Mouse (Mus musculus): ENCODE results near the gene Gatc.
"Not testable (repeated sequence)": the region's sequence is repeated elsewhere in the genome, so short reads cannot be mapped to it uniquely, and the experiment has no call there.

Gatc gene

DNA sequence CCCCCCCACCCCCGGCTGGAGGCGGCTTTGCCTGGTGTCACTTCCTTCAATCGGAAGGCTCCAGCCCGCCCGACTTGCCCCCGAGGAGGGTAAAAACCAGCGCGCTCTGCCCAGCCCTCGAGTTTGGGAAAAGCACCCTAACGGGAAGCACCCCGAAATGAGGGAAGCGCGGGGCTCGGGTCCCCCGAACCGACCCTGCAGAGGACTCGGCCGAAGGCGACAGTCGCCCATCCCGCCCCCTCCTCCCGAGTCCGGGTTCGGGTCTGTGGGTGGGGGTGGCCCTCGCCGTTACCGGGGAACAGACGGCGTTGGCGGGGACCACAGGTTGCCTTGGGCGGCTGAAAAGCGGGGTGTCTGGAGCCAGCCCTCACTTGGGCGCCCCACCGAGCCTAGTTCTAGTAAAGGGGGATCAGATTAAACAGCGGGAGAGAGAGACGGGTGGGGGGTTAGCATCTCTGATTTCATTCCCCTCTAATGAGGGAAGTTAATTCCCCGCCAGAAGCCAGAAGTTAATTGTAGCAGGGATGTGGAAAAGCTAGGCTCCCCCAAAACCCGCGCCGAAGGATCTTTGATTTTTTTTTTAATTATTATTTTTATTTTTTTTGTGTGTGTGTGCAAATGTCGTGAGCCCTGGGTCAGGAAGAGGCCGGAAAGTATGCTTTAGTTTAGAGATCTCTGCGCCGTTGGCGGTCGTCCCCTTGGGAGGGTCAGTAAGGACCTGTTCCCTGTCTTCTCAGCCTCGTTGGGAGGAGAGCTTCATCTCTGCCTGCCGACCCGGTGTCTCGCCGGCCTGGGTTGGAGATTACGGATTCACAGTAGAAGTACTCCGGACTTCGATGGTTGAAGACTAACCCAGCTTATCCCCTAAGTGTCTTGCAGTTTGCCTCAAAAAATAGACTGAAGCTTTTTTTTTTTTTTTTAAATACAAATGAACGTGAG, 13.1 kb downstream of the Gatc start:
- DNase-seq, result peak; percentile 63 to 67

DNA sequence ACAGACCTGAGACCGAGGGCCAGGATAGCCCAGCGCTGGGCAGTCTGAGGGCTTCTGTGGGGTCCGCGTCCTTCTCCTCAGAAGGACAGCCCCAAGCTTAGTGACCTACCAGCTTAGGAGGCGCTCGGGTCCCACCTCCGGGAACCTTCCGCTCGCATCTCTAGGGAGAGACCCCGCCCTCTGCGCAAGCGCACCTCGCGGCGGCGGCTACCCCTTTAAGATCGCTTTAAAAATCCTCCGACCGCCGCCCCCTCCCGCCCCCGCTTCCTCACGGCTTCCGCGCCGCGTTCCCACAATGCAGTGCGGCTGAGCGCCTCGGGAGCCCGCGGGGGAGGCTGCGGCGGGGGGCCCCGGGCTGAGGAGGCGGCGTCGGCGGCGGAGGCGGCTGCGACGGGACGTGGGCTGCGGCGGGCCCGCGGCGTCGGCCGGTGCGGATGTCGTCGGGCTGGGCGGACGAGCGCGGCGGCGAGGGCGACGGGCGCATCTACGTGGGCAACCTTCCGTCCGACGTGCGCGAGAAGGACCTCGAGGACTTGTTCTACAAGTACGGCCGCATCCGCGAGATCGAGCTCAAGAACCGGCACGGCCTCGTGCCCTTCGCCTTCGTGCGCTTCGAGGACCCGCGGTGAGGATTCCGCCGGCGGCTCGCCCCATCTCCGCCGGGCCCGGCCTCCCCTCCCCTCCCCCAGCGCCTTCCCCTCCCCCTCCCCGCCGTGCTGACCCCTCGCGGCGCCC, 13.9 kb downstream of the Gatc start, which contains the start of gene Srsf9:
TSS of gene Srsf9 (plus strand) at position 303 of the 735 bp plus-strand sequence.
- peak; percentile 98 to 99 for DNase-seq

DNA sequence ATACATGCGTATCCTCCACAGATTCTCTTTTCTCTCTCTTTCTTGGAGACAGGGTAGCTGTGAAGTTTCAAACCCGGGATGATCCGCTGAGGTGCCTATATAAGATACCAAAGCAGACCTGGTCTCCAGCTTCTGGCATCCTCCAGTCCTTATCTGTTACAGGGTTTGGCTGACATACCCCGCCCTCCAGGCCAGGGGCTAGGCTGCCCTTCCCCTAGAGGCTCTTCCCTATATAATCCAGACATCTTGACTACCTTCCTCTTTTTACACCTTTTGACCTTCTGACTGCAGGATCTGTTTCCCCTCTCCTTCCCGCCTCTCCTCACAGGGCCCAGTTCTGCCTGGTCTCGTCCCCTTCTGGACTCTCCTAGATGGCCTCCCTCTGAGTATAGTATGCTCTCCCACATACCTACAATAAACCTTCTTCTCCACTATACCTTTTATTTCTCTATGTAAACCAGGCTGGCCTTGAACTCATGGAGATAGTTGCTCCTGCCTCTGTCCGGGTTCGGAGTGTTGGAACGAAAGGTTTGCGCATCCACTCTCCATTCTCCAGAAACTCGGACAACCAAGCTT, 14.6 kb downstream of the Gatc start:
- no peak for DNase-seq

GRCm38 (mm10) chr5:115319004-115319940, 21.7 kb downstream of the Gatc start:
- DNase-seq, result peak; percentile 81 to 83

DNA sequence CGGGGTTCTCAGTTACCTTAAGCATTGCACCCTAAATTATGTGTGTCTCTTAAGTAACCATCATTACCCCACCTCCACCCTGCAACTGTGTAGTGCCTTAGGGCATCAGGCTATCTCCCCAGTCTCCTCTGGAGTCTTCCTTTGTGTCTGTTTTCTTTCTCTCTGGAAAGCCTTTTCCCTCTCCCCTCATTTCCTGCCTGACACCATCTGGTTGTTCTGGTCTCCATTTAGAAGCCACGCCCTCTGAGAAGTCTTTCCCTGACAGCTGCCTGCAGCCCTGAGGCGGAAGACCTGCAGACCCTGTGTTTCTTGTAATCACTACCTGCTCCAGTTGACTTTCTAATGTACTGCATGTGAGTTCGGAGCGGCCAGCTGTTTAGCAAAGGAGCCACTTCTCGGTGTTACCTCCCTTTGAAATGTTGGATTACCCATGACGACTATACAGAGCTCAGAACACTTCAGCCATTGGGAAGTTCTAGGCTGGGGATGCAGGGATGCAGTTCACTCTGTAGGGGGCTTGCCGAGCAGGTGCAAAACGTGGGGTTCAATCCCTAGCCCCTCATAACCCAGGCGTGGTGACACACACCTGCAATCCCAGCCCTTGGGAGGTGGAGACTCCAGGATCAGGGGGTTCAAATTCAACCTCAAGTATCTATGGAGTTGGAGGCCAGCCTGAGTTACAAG, 23.2 kb downstream of the Gatc start:
- DNase-seq, result peak; percentile 65 to 68

- DNase-seq, result peak; percentile 48 to 51
Observed at GRCm38 (mm10) chr5:115316968-115317644, 23.9 kb downstream of the Gatc start.

GRCm38 (mm10) chr5:115313668-115313943, 27.4 kb downstream of the Gatc start:
- no peak for DNase-seq

- no peak for DNase-seq
Observed at GRCm38 (mm10) chr5:115312816-115313667, 27.9 kb downstream of the Gatc start.

GRCm38 (mm10) chr5:115312354-115312753, 28.6 kb downstream of the Gatc start:
- DNase-seq, result no peak

- DNase-seq, result not testable (repeated sequence)
Observed at GRCm38 (mm10) chr5:115302190-115302589, 38.8 kb downstream of the Gatc start.

DNA sequence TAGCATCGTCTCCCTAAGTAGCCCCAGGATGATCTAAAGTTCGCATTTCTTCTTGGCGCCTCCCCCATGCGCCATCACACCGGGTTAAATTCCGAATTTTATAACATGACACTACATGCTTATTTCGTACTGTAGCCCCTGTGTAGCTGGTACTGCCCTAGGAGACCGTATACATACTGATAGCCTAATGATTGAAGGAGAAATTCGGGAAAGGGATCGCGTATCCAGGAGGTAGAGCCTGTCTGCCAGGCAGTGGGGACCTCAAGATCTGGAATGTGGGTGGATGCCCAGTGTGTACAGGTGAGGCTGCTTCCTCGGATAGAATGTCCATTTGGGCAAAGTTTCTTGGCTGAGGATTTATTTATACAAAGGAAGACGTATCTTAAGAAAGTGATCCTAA, 39.4 kb downstream of the Gatc start:
- DNase-seq, result peak in 1 of 2 experiments; percentile 28

DNA sequence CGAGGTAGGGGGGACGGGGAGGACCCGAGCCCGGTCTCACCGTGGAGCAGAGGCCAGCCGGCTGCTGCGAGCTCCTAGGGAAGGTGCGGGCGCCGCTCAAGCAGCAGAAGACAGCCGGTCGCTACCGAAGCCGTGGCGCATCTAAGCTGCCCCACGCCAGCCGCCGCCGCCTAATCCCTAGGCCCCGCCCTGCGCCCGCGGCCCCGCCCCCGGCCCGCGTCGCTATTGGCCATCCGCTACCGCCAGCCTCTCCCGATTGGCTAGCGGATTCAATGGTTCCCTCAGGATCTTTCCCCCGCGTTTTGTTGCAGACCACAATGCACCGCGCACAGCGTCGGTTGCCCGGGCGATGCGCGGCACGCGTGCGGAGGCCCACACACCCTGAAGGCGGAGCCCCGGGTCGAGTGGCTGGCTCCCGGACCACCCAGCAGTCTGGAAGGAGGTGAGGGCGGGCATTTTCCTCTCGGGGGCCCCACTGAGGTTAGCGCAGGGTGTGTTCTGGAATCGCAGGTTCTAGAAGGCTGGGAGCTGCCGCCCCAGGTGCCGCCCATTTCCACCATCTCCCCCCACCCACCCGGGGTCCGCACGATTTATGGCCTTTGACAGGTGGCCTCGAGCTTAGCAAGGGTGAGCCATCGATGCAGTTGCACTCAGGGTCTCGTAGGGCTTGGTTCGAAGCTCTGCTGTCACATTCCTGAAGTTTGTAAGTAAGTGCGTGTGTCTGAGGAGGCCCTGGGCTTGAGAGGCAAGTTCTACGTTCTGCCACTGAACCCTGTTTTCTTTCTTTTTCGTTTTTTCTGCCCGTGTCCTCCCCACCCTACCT, 40.0 kb downstream of the Gatc start, which contains the start of gene Dynll1:
TSS of gene Dynll1 (minus strand) at position 208 of the 823 bp plus-strand sequence.
- DNase-seq, result peak; percentile 100

DNA sequence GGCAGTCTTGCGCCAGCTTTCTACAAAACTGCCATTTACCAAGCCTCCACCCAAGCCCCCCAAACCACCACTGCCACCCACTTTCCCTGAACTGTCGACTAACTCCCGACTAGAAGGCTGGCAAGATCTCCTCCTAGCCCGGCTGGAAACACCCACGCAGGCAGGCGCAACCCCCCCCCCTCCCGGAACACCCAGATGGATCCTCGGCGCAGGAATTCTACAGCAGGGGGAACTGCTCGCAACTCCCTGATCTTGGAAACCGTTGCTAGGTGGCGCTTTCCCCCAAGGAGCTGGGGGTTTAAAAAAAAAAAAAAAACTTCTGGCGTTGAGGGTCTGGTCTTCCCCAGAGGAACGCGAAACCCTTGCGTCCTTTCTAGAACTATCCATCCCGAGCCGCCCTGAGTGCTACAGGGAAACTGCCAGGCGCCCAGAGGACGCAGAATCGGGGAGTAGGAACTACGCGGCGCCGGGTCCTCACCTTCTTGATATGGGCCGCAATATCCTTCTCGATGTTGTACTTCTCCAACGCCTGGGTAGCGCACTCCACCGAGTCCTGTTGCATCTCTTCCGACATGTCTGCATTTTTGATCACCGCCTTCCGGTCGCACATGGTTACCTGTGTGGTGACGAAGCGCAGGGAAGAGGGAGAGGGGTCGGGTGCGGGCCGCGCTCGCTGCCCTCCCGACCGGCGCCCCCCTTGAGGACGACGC, 40.8 kb downstream of the Gatc start:
- peak; percentile 72 to 78 for DNase-seq

DNA sequence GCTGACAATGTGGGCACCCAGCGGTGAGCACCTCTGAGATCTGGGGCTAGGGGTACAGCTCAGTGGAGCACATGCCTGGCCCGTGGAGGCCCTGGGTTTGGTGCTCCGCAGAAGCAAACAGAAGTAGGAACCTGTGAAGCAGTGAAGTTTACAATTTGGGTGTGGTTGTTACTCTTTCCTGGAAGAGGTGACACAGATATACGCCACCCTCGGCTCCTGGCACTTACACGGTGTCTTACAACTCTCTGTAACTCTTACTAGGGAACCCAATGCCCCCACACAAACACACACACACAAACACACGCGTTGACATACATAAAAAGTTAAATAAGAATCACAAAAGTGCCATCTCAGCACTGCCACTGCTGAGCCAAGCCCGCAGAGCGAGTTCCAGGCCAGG, 44.6 kb downstream of the Gatc start:
- no peak for DNase-seq

- peak; percentile 36 for DNase-seq
Observed at GRCm38 (mm10) chr5:115294173-115294572, 46.8 kb downstream of the Gatc start.

GRCm38 (mm10) chr5:115284735-115285134, 56.2 kb downstream of the Gatc start:
- peak in 1 of 2 experiments; percentile 28 for DNase-seq

Data from cerebellum, postnatal 10 days (tissue).